Mouse (Mus musculus): ENCODE data around the gene Wdr82.

Gene Wdr82

GRCm38 (mm10) chr9:106170556-106171345 is at the start of gene Wdr82:
TSS of gene Wdr82 (plus strand) at chr9:106170928.
- DNase-seq (ENCODE audit: low read depth) = peak; percentile 95

- peak; percentile 57 for DNase-seq (ENCODE audit: low read depth)
These were observed 47.1 kb upstream of the Wdr82 start for GRCm38 (mm10) chr9:106123599-106123998.

DNA sequence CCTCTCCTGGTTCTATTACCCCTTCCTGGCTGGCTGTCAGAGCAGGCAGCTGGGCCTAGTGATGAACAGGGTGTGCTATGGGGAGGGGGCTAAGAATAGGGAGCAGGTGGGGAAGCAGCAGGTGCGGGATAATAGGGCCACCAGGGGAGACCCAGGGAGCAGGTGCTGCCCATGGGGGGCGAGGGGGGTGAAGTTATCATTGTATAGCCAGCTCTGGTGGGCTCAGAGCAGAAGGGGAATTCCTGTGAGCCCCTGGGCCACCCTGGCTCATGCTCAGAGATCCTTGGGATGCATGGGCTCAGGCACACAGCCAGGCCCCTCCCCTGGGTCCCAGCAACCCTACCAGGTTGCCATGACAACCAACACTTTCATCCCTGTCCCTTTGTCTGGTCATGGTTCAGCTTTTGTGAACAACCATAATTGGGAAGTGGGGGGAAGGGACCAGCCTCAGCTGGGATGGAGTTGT is 43.9 kb upstream of the Wdr82 start:
- DNase-seq (ENCODE audit: low read depth) = no peak

GRCm38 (mm10) chr9:106129072-106129471 is 41.7 kb upstream of the Wdr82 start:
- DNase-seq (ENCODE audit: low read depth) = no peak

DNA sequence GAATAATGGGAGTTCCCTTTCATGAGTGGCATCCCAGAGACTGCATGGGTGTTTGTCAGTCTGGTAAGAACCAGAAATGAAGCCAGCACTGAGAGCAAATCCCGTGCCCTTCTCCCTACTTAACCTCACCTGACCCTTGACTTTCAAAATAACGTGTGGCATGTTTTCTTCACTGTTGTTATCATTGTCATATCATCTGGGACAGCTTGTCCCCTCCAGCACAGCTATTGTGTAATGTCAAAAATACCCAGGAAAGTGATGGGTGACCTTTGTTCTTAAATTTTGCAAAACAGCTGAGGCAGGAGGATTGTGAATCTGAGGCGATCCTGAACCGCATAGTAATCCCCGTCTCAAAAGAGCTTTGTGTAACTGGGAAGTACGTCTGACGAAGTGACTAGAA is 40.5 kb upstream of the Wdr82 start:
- no peak for DNase-seq (ENCODE audit: low read depth)

DNA sequence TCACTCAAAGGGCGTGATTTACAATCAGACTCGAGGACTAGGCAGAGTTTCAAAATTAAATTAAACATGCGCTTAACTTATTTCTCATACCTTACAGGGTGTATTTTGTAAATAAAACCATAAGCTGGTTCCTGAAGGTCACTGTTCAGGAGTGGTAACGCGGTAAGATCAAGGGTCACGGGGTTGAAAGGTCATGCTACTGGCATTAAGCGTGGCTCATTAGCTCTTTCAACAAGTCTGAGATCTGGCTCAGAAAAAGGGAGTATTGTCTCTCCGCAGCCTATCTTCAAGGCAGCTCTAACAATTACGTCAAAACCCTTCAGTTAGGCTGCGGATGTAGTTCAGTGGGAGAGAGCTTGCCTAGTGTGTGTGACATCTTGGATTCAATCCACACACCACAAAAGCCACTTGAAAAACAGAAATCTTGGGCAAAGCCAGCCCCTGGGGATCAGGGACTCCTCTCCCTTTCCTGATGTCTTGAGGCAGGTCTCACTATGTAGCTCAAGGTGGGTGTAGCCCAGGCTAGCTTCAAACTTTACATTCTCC is 33.0 kb upstream of the Wdr82 start:
- no peak for DNase-seq (ENCODE audit: low read depth)

- DNase-seq (ENCODE audit: low read depth) = no peak
These were observed 31.0 kb upstream of the Wdr82 start for GRCm38 (mm10) chr9:106139763-106140162.

DNA sequence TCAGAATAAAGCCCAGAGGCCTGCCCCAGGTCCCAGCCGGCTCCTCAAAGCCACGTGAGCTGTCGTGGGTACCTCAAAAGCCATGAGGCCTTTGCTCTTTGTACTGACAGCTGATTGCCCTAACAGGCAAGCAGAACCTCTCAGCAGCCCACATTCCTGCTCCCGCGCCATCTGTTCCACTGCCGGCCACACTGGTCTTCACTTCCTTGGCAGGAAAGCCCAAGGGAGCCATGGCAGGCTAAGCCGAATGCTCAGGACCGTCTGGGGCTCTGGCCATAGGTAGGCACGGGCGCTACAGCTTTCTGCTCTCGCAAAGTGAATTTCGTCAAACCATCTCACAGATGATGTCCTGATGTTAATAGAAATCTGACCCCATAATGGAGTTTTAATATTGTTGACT is 28.8 kb upstream of the Wdr82 start:
- DNase-seq (ENCODE audit: low read depth) = no peak

GRCm38 (mm10) chr9:106144176-106144575 is 26.6 kb upstream of the Wdr82 start:
- no peak for DNase-seq (ENCODE audit: low read depth)

DNA sequence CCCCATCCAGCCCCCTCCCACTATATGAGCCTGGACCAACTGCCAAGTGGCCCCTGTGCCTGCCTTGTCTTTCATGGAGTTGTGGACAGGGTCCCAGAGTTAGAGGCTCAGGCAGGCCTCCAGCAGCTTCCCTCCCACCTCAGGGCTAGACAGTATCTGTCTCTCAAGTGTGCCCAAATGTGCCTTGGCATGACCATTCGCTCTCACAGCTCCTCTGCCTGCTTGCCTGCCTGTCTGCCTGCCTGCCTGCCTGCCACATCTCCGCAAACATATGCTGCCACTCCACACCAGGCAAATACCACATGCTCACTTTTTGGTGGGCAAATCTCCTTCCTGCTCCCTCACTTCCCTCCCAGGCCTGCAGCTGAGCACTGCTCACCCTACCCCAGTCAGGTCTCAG is 25.1 kb upstream of the Wdr82 start:
- DNase-seq (ENCODE audit: low read depth) = no peak

GRCm38 (mm10) chr9:106147281-106147680 is 23.4 kb upstream of the Wdr82 start:
- no peak for DNase-seq (ENCODE audit: low read depth)

- DNase-seq (ENCODE audit: low read depth) = no peak
These were observed 22.8 kb upstream of the Wdr82 start for GRCm38 (mm10) chr9:106147851-106148431.

- DNase-seq (ENCODE audit: low read depth) = peak; percentile 21
These were observed 22.0 kb upstream of the Wdr82 start for GRCm38 (mm10) chr9:106148541-106149398.

GRCm38 (mm10) chr9:106149399-106149754 is 21.4 kb upstream of the Wdr82 start:
- no peak for DNase-seq (ENCODE audit: low read depth)

DNA sequence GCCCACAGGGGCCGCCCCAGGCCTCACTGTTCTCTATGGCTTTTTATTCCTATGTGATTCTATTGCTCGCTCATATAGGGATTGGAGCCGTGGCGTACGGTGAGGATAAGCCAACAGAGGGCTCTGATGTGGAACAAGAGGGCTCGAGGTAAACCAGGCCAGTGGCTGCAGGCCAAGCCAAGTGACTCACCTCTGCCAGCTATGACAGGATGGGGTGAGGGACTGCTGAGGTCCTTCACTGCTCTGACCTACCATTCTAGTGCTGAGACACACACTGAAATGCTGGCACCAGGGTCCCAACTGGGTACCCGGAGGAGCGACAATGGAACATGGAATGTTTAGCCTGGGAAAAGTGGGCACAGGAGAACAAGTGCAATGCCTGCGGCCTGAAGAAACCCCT is 16.6 kb upstream of the Wdr82 start:
- no peak for DNase-seq (ENCODE audit: low read depth)

DNA sequence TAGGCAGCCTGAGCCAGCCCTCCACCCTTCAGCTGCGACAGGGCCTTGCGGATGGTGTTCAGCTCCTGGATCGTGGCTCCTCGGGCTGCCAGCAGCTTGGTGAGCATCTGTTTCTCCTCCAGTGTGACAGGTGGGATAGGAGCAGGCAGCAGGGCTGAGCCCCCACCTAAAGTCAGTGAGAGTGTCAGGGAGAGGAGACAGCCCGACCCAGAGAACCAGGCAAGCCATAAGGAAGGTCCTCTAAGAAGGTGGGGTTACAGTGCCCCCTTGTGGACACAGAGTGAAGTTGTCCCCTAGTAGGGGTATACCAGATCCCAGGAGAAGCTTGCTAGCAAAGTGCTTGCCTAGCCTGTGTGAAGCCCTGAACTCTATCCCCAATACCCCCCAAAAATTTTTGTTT is 14.3 kb upstream of the Wdr82 start:
- peak; percentile 64 for DNase-seq (ENCODE audit: low read depth)

DNA sequence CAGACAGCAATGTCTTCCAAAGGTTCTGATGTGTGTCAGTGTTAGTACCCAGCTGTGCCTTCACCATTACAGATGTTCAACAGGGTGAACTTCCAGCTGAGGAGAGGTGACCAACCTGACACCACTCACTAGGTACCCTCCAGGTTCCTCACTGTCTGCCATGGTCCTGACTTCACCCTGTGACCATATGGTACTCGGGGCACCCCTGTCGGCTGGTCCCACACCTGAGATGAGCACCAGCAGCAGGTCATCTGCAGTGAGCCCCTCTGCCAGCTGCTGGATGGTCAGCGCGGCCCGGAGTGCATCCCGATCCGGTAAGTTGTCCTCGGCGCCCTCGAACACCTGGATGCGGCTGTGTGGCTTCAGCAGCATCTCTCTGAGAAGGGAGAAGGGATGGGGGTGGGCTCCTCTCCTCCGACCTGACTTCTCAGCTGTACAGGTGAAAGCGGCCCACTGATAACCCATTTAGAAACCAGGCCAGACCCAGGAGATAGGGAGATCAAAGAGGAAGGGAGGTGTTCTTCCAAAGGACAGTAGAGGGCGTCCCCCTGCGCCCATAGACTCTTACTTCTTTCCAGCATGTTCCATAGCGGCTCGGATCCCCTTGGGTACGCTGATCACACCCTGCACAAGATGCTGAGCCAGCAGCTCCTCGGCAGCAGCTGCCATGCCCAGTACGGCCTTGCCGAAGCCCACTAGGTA is 13.7 kb upstream of the Wdr82 start:
- no peak for DNase-seq (ENCODE audit: low read depth)

- DNase-seq (ENCODE audit: low read depth) = no peak
These were observed 13.2 kb upstream of the Wdr82 start for GRCm38 (mm10) chr9:106157623-106157925.

- DNase-seq (ENCODE audit: low read depth) = no peak
These were observed 12.7 kb upstream of the Wdr82 start, which contains the start of gene Glyctk for GRCm38 (mm10) chr9:106158037-106158491. TSS of gene Glyctk (minus strand) at chr9:106158138.

DNA sequence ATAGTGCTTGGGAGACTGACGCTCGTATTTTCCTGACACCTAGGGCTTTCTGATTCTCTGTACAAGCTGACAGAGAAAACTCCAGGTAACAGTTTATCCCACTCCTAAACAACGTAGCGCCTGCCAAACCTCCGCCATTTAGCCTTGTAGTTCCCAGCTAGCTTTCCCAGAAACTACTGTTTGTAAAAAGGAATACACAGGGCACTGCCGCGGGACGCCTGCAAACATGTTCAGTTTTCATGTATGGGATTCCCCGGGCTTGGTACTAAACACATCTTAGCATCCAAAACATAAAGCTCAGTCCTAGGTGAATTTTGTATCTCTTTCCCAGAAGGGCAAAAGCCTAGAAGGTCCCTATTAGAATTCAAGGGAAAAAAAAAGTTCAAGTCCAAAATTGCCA is 11.5 kb upstream of the Wdr82 start:
- no peak for DNase-seq (ENCODE audit: low read depth)

GRCm38 (mm10) chr9:106159784-106160301 is 10.9 kb upstream of the Wdr82 start:
- DNase-seq (ENCODE audit: low read depth) = peak; percentile 88

DNA sequence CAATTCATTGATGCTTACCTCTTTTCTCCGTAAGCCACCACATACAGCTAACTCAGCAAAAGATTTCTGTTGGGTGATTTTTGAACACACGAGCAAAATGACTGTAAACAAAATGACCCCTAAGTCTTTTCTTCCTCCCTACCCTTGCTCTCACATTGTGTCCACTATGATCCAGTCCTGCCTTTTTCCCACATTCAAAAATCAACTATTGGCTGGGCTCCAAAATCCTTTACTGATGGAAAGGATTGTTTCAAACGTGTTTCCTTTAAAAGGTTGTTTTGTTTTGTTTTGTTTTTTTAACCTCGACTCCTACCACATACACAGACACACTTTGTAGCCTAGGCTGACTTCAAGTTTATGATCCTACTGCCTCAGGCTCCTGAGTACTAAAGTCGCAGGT is 10.3 kb upstream of the Wdr82 start:
- DNase-seq (ENCODE audit: low read depth) = no peak

Data from naive thymus-derived CD4-positive, alpha-beta T cell, adult 2 months (primary cell).